Mouse (Mus musculus): ENCODE data around the gene Commd1.

Gene Commd1

DNA sequence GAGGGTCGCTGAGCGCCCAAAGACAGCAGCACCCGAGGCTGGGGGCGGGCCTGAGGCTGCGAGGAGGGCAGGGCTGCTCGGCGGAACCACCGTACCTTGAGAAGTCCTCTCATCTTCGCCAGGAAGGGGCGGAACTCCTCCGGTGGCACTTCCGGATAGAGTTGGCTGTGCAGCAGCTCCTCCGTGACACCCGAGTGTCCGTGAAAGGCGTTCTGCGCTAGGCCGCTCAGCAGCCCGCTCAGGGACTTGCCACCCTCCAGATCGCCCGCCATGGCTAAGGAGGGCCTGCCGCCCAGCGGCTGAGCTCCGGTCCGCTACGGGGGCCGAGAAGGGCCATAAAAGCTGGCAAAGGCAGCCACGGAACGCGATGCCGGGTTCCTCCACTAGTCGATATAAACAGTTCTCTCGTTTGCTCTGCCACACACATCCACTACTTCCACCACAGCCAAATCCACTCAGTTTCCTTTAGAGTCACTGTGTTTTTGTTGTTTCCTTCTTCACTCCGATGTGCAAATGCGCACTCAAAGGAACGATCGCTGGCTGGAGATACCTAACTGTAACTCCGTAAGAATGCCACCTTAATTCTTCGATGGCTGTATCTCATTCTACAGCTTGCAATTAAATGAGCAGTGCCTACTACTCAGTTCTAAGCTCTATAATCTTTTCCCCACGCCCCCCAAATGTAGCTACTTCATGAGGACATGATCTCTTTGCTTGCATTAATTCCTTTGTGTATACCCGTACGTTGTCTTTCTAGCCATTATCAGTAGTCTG, at the start of gene Commd1, which contains the start of gene Gm28048:
TSS of gene Commd1 (minus strand) at position 399 of the 774 bp plus-strand sequence.
TSS of gene Gm28048 (minus strand) at position 107 of the 774 bp plus-strand sequence.
- DNase-seq = peak; percentile 97

DNA sequence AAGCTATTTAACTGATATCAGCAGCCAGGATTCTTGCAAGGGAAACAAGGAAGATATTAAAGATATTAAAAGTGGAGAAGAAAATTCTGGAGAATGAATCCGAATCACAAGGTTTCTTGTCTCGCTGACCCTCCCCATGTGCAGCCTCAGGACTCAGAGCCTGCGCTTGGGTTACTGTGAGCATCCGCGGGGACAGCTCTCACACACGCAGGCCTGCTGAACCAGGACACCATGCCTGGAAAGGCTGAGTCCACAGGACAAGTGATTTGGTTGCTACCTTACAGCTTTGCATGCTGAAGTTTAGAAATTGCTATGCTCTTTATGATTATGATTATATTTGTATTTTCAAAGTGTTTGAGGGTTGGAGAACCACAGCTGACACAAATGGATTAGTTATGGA, 47.2 kb upstream of the Commd1 start:
- DNase-seq = no peak

DNA sequence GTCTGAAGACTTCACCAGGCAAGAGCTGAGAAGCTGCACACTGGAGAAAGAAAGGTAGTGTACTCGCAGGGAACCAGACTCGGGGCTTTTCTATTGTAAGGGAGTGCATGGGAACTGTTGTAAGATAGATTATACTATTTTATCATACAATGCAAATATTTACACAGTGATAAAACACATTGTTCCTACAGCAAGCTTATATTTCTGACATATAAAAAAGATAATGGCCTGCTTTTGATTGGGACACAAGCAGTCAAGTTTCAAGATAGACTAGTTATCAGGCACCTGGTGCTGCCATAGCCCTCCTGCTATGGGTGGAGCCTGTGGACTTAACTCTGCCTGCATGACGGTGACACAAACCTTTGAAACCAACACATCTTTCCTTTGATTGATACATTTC, 46.8 kb upstream of the Commd1 start:
- no peak for DNase-seq

DNA sequence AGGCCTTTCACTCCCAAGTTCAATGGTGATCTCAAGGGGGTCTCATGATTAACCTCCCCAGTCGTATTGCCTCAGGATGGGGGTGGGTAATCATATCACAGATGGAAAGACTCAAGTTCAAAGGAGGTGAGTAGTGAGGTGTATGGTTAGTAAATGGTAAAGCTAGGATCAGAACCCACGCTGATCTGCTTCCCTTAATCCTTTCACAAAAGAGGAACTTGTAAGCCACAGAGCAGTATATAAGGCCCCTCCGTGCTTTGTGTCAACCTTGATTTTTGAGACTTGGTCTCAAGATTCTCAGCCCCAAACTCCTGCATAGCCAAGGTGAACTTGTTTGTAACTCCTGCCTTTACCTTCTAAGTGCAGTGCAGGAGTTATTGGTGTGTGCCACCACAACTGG, 42.0 kb upstream of the Commd1 start:
- no peak for DNase-seq

DNA sequence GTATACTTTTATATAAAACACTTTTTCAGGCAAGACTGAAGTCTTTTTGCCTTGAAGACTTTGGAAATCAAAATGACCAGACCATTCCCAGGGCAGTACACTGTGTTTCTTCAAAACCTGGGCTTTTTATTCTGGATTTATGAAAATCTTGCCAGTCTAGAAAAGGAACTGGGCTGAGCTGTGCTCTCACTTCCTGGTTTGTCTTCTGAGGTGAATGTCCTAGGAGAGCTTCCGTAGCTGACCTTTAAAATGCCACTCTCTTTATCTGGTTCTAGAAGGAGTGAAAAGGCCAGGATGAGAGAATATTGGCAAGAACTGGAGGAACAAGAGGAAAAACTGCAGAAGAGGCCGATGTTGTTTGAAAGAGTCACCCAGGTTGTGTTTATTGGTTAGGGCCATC, 41.0 kb upstream of the Commd1 start:
- DNase-seq = no peak

DNA sequence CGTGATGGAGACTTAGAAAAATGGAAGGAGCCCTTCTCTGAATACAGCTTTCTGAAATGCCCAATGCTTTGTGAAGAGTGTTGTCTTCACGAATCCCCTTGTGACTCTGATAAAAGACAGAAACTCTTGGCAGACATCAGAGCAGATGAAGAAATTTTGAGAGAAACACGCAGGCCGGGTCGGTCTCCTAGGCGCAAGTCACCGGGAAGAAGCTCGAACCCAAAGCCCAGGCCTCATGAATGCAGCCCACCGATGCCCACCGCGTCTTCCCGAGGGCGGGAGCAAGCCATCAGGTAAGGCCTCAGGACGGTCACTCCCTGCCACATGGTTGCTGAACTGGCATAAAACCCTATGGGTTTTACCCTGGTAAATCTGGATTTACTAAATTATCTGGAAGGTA, 38.7 kb upstream of the Commd1 start:
- DNase-seq = no peak

DNA sequence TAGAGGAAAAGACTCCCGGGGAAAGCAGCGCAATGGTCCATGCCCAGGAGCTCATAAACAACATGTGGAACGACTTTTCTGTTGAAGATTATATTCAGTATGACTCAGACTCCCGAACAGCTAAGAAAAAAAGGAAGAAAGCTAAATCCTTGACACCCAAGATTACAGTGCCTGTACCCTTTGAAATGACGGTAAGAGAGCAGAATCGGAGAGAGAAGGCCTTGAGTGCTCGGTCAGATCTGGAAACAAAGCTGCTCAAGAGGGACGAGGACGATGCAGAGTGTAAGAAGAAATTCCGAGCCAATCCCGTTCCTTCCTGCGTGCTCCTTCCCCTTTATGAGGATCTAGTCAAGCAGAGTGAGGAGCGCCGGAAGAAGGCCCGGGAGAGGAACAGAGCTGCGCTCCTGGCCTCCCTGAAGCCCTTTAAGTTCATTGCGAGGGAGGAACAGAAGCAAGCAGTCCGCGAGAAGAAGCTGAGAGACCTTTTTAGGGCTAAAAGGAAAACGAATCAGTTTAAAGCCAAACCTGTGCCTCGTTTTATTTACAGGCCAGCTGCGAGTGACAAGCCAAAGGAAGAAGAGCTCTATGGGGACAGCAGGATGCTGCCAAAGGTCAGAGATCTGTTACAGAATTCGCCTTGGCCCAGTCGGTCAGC, 38.1 kb upstream of the Commd1 start:
- no peak for DNase-seq

DNA sequence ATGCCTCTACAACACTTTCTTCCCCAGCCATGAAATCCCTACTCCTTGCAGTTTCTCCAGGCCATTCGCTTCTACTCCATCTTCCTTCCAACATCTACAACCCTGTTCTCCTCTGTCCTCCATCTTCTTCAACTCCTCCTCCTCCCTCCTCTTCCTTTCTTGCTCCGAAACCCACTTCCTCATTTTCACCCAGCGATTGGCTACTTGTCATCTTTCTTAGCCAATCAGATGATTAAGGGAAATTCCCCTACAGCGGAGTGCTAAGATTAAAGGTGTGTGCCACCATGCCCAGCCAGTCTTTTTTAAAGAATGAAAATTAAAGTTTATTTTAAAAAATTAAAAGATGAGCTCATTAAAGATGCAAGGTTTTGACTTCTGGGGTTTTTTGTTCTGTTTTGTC, 35.8 kb upstream of the Commd1 start:
- DNase-seq = no peak

DNA sequence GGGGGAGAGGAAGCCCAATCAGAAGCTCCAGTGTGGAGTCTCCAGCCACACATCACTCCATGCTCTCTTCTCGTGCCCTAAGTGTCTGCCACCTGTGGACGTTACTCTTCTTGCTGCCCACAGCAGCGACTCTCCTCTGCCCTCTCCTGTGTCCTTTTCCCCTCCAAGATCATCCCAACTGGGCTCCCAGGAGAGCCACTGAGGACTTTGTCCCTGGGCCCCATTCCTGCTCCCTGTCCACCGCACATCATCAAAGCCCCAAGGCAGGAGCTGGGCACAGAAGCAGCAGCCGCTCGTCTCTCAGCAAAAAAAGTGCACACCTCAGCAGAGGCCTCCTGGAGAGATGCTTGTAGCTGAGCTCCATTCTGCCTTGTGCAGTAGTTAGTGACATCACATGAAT, 32.8 kb upstream of the Commd1 start:
- no peak for DNase-seq

DNA sequence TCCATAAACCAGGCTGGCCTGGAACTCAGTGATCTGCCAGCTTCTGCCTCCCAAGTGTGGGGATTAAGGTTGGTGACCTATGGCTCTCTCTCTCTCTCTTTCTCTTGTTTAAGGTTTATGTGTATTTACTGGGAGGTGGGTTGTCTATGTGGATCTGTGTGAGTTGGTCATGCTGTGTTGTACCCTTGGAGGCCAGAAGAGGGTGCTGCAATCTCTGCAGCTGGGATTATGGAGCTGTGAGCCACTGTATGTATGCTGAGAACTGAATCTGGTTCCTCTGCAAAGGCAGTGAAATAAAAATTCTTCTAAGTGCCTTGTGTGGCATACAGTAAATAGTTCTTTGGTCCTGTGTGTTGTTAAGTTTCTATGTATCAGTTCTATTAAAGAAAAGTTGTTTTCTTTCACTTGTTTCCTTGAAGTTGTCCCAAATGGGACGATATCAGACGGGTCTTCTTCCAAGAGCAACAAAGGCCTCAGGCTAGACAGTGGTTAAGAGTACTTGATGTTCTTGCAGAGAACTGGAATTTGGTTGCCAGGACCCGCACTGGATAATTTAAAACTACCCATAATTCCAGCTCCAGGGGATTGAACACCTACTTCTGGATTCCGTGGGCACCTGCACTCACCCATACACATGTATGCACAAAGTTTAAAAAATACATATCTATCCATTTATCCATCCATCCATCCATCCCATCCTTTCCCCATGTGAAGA, 31.6 kb upstream of the Commd1 start:
- DNase-seq = peak; percentile 10

DNA sequence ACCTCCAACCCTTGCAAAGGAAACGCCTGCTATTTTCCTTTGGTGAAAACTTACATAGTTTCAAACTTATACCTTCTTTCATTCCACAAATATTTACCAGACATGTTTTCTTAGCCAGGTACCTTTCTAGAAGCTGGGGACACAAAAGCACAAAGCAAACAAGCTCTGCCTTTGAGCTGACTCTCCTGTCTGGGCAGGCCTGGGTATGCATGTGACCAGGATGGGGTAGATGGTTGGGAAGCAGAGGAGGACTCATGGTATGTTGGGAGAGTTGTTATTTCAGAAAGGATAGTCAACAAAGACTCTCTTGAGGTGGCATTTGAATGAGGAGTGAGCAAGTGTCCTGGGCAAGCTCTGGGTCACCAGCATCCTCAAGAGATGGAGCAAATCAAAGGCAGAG, 30.9 kb upstream of the Commd1 start:
- no peak for DNase-seq

DNA sequence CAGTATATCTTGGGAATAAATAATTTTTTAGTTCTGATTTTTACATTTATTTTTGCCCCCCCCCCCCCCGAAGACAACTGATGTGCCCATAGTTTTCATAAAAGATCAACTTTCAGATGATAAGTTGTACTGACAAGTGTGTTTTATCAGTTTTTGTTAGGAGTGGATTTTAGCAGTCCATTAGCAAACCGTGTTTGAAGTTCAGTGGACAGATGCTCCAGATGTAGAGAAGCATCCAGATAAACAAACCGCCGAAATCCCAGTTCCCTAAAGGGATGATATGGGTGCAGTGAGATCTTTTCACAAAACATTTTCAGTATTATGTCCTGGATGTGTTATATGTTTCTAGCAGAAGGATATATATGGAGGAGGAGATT, 26.6 kb upstream of the Commd1 start:
- no peak for DNase-seq

DNA sequence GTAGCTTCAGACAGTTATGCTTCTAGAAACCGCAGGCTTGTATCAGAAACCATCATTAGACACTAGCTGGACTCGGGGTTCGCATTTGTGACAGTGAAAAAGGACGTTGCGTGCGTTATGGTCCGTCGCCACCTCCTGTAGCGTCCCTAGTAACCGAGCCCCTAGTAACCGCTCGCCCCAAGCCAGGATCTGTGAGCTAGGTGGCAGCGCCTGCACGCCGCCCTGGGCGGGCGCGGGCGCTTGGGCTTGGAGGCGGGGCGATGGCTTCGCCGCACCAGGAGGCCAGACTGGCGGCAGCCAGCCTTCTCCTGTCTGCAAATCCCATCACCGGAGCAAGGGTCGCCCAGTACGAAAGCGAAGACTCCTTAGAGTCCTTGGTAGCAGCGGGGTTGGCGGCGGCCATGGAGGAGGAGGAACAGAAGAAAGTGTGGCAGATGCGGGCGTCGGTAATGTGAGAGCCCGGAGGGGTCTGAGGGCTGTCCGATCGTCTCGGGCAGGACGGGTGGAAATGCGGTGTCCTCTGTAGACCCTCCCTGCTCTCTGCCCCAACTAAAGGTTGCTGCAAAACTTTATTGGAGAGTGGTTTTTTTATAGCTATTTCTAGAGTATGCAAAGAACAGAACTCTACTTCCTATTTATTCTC, 26.1 kb upstream of the Commd1 start:
- peak; percentile 72 for DNase-seq

DNA sequence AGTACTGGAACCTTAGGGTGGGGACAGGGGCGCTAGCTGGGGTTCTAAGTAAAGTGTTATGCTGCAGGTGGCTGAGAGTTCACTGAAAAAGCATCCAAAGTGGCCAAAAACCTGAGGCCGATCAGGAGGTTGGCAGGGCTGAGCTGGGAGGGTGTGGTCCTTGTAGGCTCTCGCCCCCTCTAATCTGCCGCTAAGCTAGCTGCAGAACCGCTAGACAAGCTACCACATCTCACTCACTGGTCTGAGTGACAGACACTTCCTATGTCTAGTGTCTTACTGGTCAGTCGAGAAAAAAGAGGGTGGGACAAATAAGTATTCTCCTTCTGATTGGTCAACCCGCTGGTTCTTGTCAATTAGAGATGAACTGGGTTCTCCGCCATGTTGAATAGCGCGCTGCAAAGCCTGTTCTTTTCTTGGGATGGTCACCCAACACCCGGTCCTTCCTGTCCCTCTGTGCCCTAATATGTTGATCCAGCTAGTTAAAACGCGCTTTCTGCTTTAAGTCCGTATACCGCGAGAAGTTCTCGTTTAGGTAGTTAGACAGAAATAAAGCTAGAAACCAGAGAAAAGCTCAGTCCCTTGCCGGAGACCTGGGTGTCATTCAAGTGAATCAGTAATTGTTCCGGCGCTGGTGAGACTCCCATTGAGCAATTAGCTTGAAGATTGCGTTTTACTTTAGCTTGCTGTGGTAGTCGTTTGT, 25.4 kb upstream of the Commd1 start, which contains the start of gene Fam161a:
TSS of gene Fam161a (plus strand) at position 51 of the 700 bp plus-strand sequence.
- peak; percentile 39 for DNase-seq

DNA sequence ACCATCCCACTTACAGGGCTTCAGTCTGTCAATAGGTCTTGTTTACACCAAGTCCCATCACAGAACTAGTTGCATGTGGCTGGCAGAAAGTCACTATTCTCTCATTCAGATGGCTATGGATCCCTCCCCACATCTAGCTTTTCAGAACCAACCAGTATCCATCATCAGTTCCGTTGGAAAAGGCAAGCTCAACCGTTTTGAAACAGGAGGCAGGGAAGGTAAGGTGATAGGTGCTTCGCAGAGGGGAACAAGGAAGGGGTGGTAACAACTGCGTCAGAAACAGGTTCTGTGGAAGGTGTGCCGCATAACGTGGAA, 24.9 kb upstream of the Commd1 start:
- DNase-seq = no peak

DNA sequence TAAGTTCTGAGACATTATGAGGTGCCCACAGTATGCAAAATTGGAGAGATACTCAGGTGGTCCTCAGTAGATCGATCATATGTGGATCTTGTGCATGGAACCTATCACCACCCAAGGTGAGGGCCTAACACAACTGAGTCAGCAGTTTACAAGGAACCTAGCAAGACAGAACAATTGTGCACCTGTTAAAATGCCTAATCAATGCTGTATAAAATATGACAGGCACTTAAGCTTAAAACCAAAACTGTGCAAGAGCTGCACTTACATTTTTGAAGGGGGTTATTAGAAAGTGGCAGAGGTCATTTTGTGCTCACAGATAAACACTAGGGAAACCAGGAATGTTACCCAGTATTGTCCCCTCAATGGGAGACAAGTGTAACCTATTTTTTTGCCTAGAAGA, 23.1 kb upstream of the Commd1 start:
- no peak for DNase-seq

DNA sequence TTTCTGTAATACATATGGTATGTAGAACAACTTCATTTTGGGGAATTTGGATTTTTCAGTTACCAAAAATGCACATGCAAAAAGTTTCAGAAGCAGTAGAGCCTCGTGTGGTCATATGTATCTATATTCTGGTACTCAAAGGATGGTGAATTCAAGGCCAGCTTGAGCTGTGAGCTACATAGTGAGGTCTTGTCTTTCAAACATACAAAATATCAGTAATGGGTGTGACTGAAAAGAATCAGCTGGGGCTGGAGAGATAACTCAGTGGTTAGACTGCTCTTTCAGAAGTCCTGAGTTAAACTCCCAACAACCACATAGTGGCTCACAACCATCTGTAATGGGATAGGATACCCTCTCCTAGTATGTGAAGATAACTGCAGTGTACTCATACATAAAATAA, 16.1 kb upstream of the Commd1 start:
- no peak for DNase-seq

DNA sequence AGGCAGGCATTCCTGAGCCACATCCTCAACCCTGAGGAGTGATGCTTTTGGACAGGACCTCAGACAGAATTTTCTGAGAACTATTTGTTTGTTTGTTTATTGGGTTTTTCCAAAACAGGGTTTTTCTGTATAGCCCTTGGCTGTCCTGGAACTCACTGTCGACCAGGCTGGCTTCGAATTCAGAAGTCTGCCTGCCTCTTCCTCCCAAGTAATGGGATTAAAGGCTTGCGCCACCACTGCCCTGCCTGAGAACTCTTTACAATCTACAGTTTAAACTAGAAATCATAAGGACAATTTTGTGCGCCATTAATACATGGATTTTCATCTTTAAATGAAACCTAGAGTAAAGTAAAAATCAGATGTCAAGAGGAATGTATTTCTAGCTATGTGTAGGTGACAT, 13.3 kb upstream of the Commd1 start:
- no peak for DNase-seq

DNA sequence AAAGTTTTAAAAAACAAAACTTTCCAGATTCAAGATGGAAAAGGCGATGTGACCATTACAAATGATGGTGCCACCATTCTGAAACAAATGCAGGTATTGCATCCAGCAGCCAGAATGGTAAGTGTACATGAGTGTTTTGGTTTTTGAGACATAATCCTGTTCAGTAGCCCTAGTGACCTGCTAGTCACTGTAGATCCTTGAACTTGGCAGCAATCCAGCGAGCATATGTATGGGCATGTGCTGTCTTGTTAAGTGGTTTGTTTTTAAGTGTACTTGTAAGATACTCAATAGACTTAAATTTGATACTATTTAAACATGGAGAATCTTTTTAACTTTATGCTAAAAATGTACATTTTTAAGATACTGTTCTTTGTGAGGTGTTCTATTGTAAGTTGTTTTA, 12.1 kb upstream of the Commd1 start:
- no peak for DNase-seq

DNA sequence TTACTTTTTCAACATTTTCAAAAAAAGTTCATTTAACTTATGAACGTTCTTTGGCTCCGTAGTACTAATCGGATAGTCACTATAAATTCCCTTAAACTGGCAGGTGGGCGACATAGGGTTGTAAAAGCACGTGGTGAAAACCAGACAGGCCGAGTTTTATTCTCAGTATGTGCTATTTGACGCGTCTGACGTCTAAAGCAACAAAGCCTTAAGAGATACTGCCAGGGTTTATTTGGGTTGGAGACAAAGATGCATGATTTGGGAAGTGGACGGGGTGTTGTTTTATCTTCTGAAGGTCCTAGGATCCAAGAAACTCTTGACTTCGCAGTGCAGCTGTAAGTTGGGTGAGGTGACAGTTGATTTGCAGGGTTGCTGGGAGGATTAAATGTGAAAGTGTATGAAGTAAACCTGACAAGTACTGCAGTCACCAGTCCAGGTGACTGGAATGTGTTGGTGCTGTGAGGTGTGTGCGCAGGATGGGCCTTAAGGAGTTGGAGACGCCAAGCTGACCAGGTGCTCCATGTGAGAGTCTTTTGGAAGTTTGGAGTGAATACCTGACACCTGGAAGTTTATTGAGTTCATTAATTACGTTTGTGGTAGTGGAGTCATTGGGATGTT, 9.1 kb upstream of the Commd1 start:
- DNase-seq = no peak

DNA sequence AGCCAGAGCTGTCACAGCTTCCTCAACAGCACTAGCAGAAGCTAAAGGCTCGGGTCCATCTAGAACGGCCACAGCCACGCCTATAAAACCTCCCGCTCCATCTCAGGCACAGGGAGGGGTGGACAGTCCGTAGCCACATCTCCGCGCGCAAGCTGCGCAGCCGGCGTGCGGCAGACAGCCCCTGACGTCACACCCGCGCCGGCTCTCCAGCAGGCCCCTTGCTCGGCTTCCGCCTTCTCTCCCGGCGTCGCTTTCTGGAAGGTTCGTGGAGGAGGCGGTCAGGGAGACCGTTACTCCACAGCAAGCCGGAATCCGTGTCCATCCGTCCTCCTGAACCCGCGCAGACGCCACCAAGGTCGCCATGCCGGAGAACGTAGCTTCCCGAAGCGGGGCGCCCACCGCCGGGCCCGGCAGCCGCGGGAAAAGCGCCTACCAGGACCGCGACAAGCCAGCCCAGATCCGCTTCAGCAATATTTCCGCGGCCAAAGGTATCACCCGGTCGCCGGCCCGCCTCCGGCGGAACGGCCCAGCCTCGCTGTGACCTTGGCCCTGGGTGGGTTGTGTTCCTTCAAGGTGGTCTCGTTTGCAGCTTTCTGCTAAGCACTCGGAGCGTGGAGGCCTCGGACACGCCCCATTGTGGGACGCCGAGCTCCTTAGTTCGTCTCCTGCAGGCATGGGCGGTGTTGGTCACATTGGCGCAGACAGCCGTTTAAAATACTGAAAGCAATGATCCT, 8.4 kb upstream of the Commd1 start, which contains the start of gene Cct4:
TSS of gene Cct4 (plus strand) at position 127 of the 734 bp plus-strand sequence.
- peak; percentile 91 for DNase-seq

DNA sequence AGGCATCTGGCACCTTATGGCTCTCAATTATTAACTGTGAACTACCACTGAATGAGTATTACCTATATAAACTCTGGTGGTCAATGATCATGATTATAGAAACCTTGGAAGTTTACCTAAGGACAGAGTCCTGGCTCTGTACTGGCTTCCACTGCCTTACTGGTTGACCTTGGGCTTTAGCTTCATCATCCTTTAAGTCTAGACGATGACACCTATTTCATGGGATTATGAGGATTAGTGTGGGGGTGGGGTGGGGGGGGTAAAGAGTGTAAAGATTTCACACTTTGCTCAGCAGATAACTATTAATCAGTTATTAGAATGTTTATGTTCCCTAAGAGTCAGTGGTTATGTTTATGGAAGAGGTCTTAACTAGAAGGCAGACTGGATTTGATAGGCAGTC, 7.6 kb upstream of the Commd1 start:
- DNase-seq = no peak

Measured in thymus, postnatal 14 days (tissue).